Mouse (Mus musculus) bone marrow, adult 2 months (tissue): ENCODE results near the gene Pde10a.

Source experiments
- CTCF ChIP-seq: fragments of 200-500 bp; IDR thresholded peaks from 2 replicates; pipeline ENCODE4 v1.5.1; 2011; ENCODE audit warnings: low read length, control low read depth; ENCODE audit not compliant: control insufficient read depth, insufficient read depth
- POLR2A ChIP-seq: fragments of 200-500 bp; IDR thresholded peaks from 2 replicates; pipeline ENCODE4 v1.6.1; 2011; ENCODE audit warnings: low read depth, mild to moderate bottlenecking, control low read depth, low read length, borderline replicate concordance; ENCODE audit not compliant: control insufficient read depth

- TF ChIP-seq CTCF = no peak
- no peak for TF ChIP-seq POLR2A
Observed at GRCm38 (mm10) chr17:8983576-8983975, 458.4 kb downstream of the Pde10a start.
